Mouse (Mus musculus): Measurements from ENCODE around the gene Slc17a7. TPM values are rescaled to one million over a fixed set of nuclear protein-coding genes. Genes with fewer than 3 reads are reported as not detected.

Slc17a7 gene
- total RNA-seq, 2 experiments from 2014 or later: 6.1 to 6.7 TPM

Small RNAs within 50 kb of the gene (microRNA-seq; reads per million reads assigned to microRNA genes)
- gene Mir150 (964 to 1,004 reads per million in 2 experiments), gene Mir5121 (9.0 to 15.3 reads per million in 2 experiments), gene Mir7055 (0 reads per million in 2 experiments)

Other genes starting within 250 kb of the Slc17a7 start
- 10 to 100 TPM; 90.9 to 91.1 TPM for gene Ap2a1, start 234.5 kb upstream of the Slc17a7 start, total RNA-seq (2021)
- gene Tsks, start 220.7 kb upstream of the Slc17a7 start, total RNA-seq (2021): not detected
- 1 to 10 TPM; 4.1 to 6.2 TPM for gene Cpt1c, start 189.1 kb upstream of the Slc17a7 start, total RNA-seq (2021)
- gene Prmt1, start 177.4 kb upstream of the Slc17a7 start, total RNA-seq (2021): 100 to 1,000 TPM; 198 to 216 TPM
- 10 to 100 TPM; 34.1 to 47.9 TPM for gene Irf3, start 166.3 kb upstream of the Slc17a7 start, total RNA-seq (2021)
- gene Bcl2l12, start 165.2 kb upstream of the Slc17a7 start, total RNA-seq (2021): 10 to 100 TPM; 14.5 to 15.9 TPM
- gene Scaf1, start 147.6 kb upstream of the Slc17a7 start, total RNA-seq (2021): 10 to 100 TPM; 68.5 to 70.1 TPM
- gene Rras, start 146.0 kb upstream of the Slc17a7 start, total RNA-seq (2021): 10 to 100 TPM; 71.6 to 75.7 TPM
- gene Prr12, start 111.1 kb upstream of the Slc17a7 start, total RNA-seq (2021): 10 to 100 TPM; 28.8 to 35.7 TPM
- gene Nosip, start 101.5 kb upstream of the Slc17a7 start, total RNA-seq (2021): 10 to 100 TPM; 33.9 to 35.9 TPM
- 10 to 100 TPM; 10.9 to 11.3 TPM for gene Prrg2, start 101.3 kb upstream of the Slc17a7 start, total RNA-seq (2021)
- 10 to 100 TPM; 76.5 to 83.4 TPM for gene Rcn3, start 71.7 kb upstream of the Slc17a7 start, total RNA-seq (2021)
- gene Fcgrt, start 60.1 kb upstream of the Slc17a7 start, total RNA-seq (2021): 10 to 100 TPM; 65.4 to 69.2 TPM
- 100 to 1,000 TPM; 752 to 773 TPM for gene Rps11, start 39.5 kb upstream of the Slc17a7 start, total RNA-seq (2021)
- gene Rpl13a, start 35.2 kb upstream of the Slc17a7 start, total RNA-seq (2021): 100 to 1,000 TPM; 809 to 865 TPM
- not detected for gene Gm45713, start 27.7 kb upstream of the Slc17a7 start, total RNA-seq (2021)
- 1 to 10 TPM; 5.7 to 6.5 TPM for gene Flt3l, start 27.5 kb upstream of the Slc17a7 start, total RNA-seq (2021)
- 10 to 100 TPM; 47.1 to 49.0 TPM for gene Pih1d1, start 9.6 kb upstream of the Slc17a7 start, total RNA-seq (2021)
- 10 to 100 TPM; 36.6 to 48.2 TPM for gene Aldh16a1, start 9.4 kb upstream of the Slc17a7 start, total RNA-seq (2021)
- gene Gfy, start 15.6 kb downstream of the Slc17a7 start, total RNA-seq (2021): not detected
- not detected for gene Pth2, start 17.0 kb downstream of the Slc17a7 start, total RNA-seq (2021)
- gene Ccdc155, start 40.9 kb downstream of the Slc17a7 start, total RNA-seq (2021): not detected
- gene Dkkl1, start 48.2 kb downstream of the Slc17a7 start, total RNA-seq (2021): not detected
- 10 to 100 TPM; 27.5 to 32.3 TPM for gene Tead2, start 51.8 kb downstream of the Slc17a7 start, total RNA-seq (2021)
- 1 to 10 TPM; 3.0 to 4.0 TPM for gene Cd37, start 75.2 kb downstream of the Slc17a7 start, total RNA-seq (2021)
- not detected for gene Slc6a16, start 77.1 kb downstream of the Slc17a7 start, total RNA-seq (2021)
- gene Slc6a21, start 113.6 kb downstream of the Slc17a7 start, total RNA-seq (2021): not detected
- gene Trpm4, start 169.8 kb downstream of the Slc17a7 start, total RNA-seq (2021): 10 to 100 TPM; 21.0 to 26.1 TPM
- 100 to 1,000 TPM; 320 to 351 TPM for gene Hrc, start 171.3 kb downstream of the Slc17a7 start, total RNA-seq (2021)
- under 1 TPM; 0.22 to 0.31 TPM for gene Ppfia3, start 203.1 kb downstream of the Slc17a7 start, total RNA-seq (2021)
- 1 to 10 TPM in 1 of 2 experiments, under 1 TPM in 1; 0.97 to 1.1 TPM for gene Lin7b, start 206.6 kb downstream of the Slc17a7 start, total RNA-seq (2021)
- 100 to 1,000 TPM; 146 to 161 TPM for gene Snrnp70, start 231.8 kb downstream of the Slc17a7 start, total RNA-seq (2021)
- gene Kcna7, start 241.7 kb downstream of the Slc17a7 start, total RNA-seq (2021): under 1 TPM; 0.41 to 0.79 TPM
- gene Ntf5, start 249.7 kb downstream of the Slc17a7 start, total RNA-seq (2021): under 1 TPM; 0.22 to 0.26 TPM

Data from heart, postnatal 10 days (tissue).